Mouse (Mus musculus) thymus, postnatal 0 days (tissue): ENCODE data around the gene E2f4. TPM values are rescaled to one million over a fixed set of nuclear protein-coding genes. Genes with fewer than 3 reads are reported as not detected.
A peak's percentile ranks its signal among the peaks of the same experiment; 100 is the strongest.

ENCODE experiments used
- DNase-seq: peaks from one replicate; pipeline ENCODE4 v3.0.0-alpha.2; 2015; ENCODE audit warnings: low spot score
- polyA plus RNA-seq: library from polyadenylated mRNA; unstranded; fragments of >200 nt; fragmentation: Nextera tagmentation; extraction: Ambion mirVana; gene quantifications from 2 replicates; pipeline ENCODE4 v1.2.1, GENCODE M21; 2015

E2f4 gene
- polyA plus RNA-seq, 1 experiment from 2014 or later: 81.7 TPM

DNA sequence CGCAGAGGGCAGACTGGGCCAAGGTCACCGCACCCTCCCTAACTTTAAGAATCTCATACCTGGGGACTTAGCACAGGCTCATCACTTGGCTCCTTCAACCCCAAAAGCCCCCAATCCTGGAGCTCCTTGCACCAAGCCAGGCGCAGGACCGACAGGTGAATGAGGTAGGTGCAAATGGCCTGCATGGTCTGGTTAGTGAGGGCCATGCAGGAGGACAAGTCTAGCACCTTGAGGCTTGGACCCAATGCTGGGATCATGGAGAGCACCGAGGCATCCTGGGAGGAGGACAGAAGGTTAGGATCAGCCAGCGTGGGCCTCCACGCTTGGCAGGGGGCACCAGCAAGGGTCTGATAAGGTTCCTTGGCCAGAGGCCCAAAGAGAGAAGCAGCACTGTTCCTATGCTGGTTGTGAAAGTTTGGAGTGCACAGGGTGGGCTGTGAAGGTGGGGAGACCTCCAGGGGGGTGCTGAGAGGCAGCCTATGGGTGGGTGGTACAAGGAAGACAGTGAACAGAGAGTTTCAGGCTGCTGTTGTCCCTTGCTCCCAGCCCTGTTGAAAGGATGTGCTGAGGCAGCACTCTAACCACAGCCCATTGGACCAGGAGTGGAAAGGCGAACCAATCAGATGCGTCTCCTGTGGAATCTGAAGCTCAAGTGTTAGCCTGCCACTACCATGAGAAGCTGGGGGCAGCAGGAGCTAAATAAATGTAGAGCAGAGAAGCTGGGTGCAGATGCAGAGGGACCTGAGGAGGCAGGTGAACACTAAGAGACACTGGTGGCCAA, 16.3 kb downstream of the E2f4 start:
- DNase-seq: no peak

GRCm38 (mm10) chr8:105315073-105315769, 17.8 kb downstream of the E2f4 start:
- no peak for DNase-seq

GRCm38 (mm10) chr8:105317941-105318340, 20.5 kb downstream of the E2f4 start:
- DNase-seq: no peak

GRCm38 (mm10) chr8:105318662-105319190, 21.3 kb downstream of the E2f4 start:
- DNase-seq: no peak

GRCm38 (mm10) chr8:105323183-105323582, 25.7 kb downstream of the E2f4 start:
- no peak for DNase-seq

- DNase-seq: no peak
These were observed 28.2 kb downstream of the E2f4 start for GRCm38 (mm10) chr8:105325641-105326093.

DNA sequence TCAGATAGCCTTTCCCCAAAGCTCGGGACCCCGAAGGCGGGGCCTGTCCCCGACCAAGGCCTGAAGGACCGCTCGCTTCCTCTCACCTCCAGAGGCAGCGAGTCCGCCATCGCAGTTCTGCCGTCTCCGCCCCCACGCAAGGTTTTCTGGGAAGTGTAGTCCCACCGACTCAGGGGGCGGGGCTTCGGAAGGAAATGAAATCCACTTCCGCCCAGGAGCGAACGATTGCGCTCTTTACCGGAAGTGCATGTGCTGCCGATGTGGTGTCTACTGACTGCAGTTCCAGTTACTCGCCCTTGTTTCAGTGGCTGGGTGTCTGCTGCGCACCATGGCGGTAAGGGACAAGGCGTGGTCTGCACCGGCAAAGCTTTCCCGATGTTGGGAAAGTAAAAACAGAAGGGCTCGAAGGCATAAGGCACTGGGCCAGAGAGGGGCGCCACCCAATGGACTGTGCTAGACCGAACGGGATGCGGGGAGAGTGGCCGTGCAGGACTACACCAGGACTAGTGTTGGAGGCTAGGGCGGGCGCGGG, 28.7 kb downstream of the E2f4 start, which contains the start of the genes Lrrc29 and Tmem208:
TSS of gene Lrrc29 (minus strand) at position 138 of the 532 bp plus-strand sequence.
TSS of gene Tmem208 (plus strand) at position 214 of the 532 bp plus-strand sequence.
- DNase-seq: peak; percentile 97

GRCm38 (mm10) chr8:105326968-105327367, 29.5 kb downstream of the E2f4 start:
- DNase-seq: no peak

DNA sequence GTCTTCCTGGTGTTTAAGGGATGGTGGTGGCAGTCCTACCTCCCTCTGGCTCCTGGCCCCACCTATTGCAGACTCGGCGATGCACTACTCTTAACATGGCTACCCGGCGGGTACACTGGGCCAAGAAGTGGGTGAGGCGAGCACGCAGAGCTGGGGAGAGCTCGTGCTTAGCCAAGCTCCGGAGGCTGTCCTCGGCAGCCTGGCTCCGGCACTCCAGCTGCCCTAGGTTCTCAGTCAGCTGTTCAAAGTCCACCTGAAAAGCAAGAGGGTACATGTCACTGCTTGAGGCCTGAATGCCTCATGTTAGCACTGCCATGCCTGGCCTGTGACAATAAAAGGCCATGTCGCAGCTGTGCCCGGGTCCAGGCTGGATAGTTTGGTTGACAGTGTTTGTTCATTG, 32.9 kb downstream of the E2f4 start:
- DNase-seq: no peak

- DNase-seq: no peak
These were observed 34.0 kb downstream of the E2f4 start for GRCm38 (mm10) chr8:105331469-105331868.

- no peak for DNase-seq
These were observed 34.5 kb downstream of the E2f4 start for GRCm38 (mm10) chr8:105331931-105332330.

DNA sequence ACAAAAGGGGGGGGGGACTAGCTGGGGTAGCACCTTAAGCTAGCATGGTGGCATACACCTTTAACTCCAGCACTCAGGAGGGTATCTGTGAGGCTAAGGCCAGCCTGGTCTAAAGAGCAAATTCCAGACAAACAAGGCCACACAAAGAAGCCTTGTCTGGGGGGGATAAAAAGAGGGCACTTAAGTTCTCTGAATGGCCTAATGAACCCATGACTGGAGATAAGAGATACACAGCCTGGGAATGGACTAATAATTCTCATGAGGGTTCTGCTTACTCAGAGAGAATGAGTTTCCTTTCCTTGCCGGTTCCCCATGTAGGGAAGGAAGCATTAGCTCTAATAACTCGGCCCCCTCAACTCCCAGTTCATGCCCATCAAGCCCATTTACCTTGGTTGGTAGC, 35.1 kb downstream of the E2f4 start:
- DNase-seq: no peak

GRCm38 (mm10) chr8:105336373-105337130, 39.1 kb downstream of the E2f4 start:
- no peak for DNase-seq

DNA sequence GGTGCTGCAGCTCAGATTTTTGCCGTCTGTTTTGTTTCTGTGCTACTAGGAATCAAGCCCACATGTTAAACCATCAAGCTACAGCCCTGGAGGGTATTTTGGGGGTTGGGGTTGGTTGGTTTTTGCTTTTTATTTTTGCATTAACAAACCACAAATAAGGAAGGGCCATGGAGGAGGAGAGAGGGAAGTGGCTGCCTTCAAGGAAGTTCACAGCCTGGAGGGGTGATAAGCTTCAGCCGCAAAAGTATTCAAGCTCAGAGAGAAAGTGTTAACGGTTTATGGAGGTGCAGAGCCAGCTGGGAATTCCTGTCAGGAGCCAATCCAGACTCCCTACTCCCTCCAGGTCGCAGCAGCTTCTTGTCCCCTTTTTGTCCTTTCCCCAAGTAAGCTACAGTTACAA, 41.5 kb downstream of the E2f4 start:
- no peak for DNase-seq

GRCm38 (mm10) chr8:105339886-105340635, 42.6 kb downstream of the E2f4 start:
- no peak for DNase-seq

DNA sequence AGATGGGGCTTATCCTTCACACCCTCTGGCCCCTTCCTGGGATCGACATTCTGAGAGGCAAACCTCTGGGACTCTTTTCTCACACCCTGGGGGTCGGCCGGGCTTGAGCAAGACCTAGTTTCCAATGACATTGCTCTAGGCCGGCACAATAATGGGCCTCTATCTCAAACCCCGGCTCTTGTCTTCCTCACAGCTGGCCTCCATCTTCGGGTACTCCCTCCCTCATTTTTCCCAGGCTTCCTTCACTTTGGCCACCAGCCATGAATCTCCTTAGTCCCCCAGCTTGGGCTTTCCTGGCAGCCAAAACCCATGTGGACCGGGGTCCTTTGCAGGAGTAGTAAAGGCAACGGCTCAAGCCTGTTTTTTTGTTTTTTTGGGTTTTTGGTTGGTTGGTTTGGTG, 43.9 kb downstream of the E2f4 start:
- no peak for DNase-seq

- DNase-seq: no peak
These were observed 45.3 kb downstream of the E2f4 start for GRCm38 (mm10) chr8:105342768-105343167.

GRCm38 (mm10) chr8:105343791-105344574, 46.5 kb downstream of the E2f4 start:
- DNase-seq: no peak

GRCm38 (mm10) chr8:105345061-105345975, 47.9 kb downstream of the E2f4 start:
- no peak for DNase-seq
